Mouse (Mus musculus) heart, postnatal 14 days (tissue): ENCODE data around the gene RPS10-NUDT3. TPM values are rescaled to one million over a fixed set of nuclear protein-coding genes. Genes with fewer than 3 reads are reported as not detected.

Experiments
- DNase-seq, 2 experiments: peaks; one replicate each; pipeline ENCODE4 v3.0.0; 2021 to 2022
- intact Hi-C: fragments of 180-260 bp; cut with DNase I; formaldehyde crosslinking; loops from one replicate; pipeline ENCODE4 v1.15.1; 2025
- total RNA-seq, 2 experiments: library from RNA; stranded (reverse); gene quantifications; 2 replicates each; pipeline ENCODE4 v1.2.3; 2021

The RPS10-NUDT3 gene
- total RNA-seq, 2 experiments from 2014 or later = not detected

GRCm38 (mm10) chr17:27580392-27581068, 54.5 kb downstream of the RPS10-NUDT3 start:
- intact Hi-C loops = no loop called here
- DNase-seq = no peak

- no peak for DNase-seq
- intact Hi-C loops = no loop called here
Measured at GRCm38 (mm10) chr17:27579816-27580215, 55.2 kb downstream of the RPS10-NUDT3 start.

GRCm38 (mm10) chr17:27578487-27578886, 56.5 kb downstream of the RPS10-NUDT3 start:
- DNase-seq = no peak
- intact Hi-C loops = no loop called here

- DNase-seq = no peak
- intact Hi-C loops = no loop called here
Measured at GRCm38 (mm10) chr17:27577468-27577867, 57.6 kb downstream of the RPS10-NUDT3 start.

GRCm38 (mm10) chr17:27576056-27576455, 59.0 kb downstream of the RPS10-NUDT3 start:
- no peak for DNase-seq
- intact Hi-C loops = no loop called here

GRCm38 (mm10) chr17:27575116-27575776, 59.8 kb downstream of the RPS10-NUDT3 start:
- DNase-seq = no peak

GRCm38 (mm10) chr17:27574470-27575115, 60.4 kb downstream of the RPS10-NUDT3 start:
- DNase-seq = peak; percentile 86 to 90
- intact Hi-C loops = no loop called here

More at GRCm38 (mm10) chr17:27575116-27575776, 59.8 kb downstream of the RPS10-NUDT3 start:
- intact Hi-C loops = no loop called here

- intact Hi-C loops = no loop called here
- no peak for DNase-seq
Measured at GRCm38 (mm10) chr17:27573772-27574320, 61.2 kb downstream of the RPS10-NUDT3 start.

- intact Hi-C loops = no loop called here
- DNase-seq = no peak
Measured at GRCm38 (mm10) chr17:27571315-27571714, 63.7 kb downstream of the RPS10-NUDT3 start.

- intact Hi-C loops = loop anchor here (10.0 kb wide), 1 partner anchor 197 kb away; no protein-coding TSS in a partner anchor
- no peak for DNase-seq
Measured at GRCm38 (mm10) chr17:27568228-27568627, 66.8 kb downstream of the RPS10-NUDT3 start.

- DNase-seq = no peak
- intact Hi-C loops = loop anchor here (2.0 to 10.0 kb wide), 2 partner anchors 65 to 199 kb away; no protein-coding TSS in a partner anchor
Measured at GRCm38 (mm10) chr17:27565942-27566267, 69.1 kb downstream of the RPS10-NUDT3 start.

- DNase-seq = peak; percentile 98
- intact Hi-C loops = loop anchor here (2.0 to 10.0 kb wide), 2 partner anchors 65 to 199 kb away; no protein-coding TSS in a partner anchor
Measured at GRCm38 (mm10) chr17:27565163-27565941, 69.7 kb downstream of the RPS10-NUDT3 start, which contains the start of gene AI413582. TSS of gene AI413582 (minus strand) at chr17:27565756.

- DNase-seq = no peak
- intact Hi-C loops = loop anchor here (2.0 to 10.0 kb wide), 2 partner anchors 66 to 200 kb away; no protein-coding TSS in a partner anchor
Measured at GRCm38 (mm10) chr17:27564391-27565162, 70.4 kb downstream of the RPS10-NUDT3 start.

- DNase-seq = no peak
- intact Hi-C loops = loop anchor here (2.0 to 10.0 kb wide), 2 partner anchors 67 to 201 kb away; no protein-coding TSS in a partner anchor
Measured at GRCm38 (mm10) chr17:27563771-27564244, 71.2 kb downstream of the RPS10-NUDT3 start.

GRCm38 (mm10) chr17:27561809-27562526, 73.1 kb downstream of the RPS10-NUDT3 start:
- intact Hi-C loops = loop anchor here (10.0 kb wide), 1 partner anchor 203 kb away; no protein-coding TSS in a partner anchor
- no peak for DNase-seq

- intact Hi-C loops = loop anchor here (10.0 kb wide), 1 partner anchor 204 kb away; no protein-coding TSS in a partner anchor
- DNase-seq = no peak
Measured at GRCm38 (mm10) chr17:27560926-27561480, 74.0 kb downstream of the RPS10-NUDT3 start.

GRCm38 (mm10) chr17:27559596-27559995, 75.4 kb downstream of the RPS10-NUDT3 start:
- intact Hi-C loops = no loop called here
- DNase-seq = no peak

- intact Hi-C loops = no loop called here
- DNase-seq = no peak
Measured at GRCm38 (mm10) chr17:27558845-27559244, 76.2 kb downstream of the RPS10-NUDT3 start.
